Mouse (Mus musculus) hindbrain, embryonic 12.5 days (tissue): ENCODE results near the gene Apol8. TPM values are rescaled to one million over a fixed set of nuclear protein-coding genes. Genes with fewer than 3 reads are reported as not detected.
"Not testable (repeated sequence)": the region's sequence is repeated elsewhere in the genome, so short reads cannot be mapped to it uniquely, and the experiment has no call there.

ENCODE experiments used
- ATAC-seq: fragments of 200-750 bp; cut with Nextera tagmentation; 2 replicates; pipeline ENCODE4 v1.8.0; 2017; ENCODE audit warnings: moderate TSS enrichment; ENCODE audit not compliant: low FRiP score
- H3K27ac ChIP-seq: fragments of 300-500 bp; sonication (generic); 2 replicates; pipeline ENCODE4 v1.5.1; 2016; ENCODE audit warnings: mild to moderate bottlenecking
- H3K27me3 ChIP-seq: fragments of 300-500 bp; sonication (generic); 2 replicates; pipeline ENCODE4 v1.6.1; 2016; ENCODE audit warnings: mild to moderate bottlenecking
- H3K36me3 ChIP-seq: fragments of 300-500 bp; sonication (generic); 2 replicates; pipeline ENCODE4 v1.6.1; 2016; ENCODE audit warnings: mild to moderate bottlenecking
- H3K4me1 ChIP-seq: fragments of 300-500 bp; sonication (generic); 2 replicates; pipeline ENCODE4 v1.6.1; 2016
- H3K4me2 ChIP-seq: fragments of 300-500 bp; sonication (generic); replicated peaks from 2 replicates; pipeline ENCODE4 v1.6.1; 2016; ENCODE audit warnings: mild to moderate bottlenecking
- H3K4me3 ChIP-seq: fragments of 300-500 bp; sonication (generic); 2 replicates; pipeline ENCODE4 v1.5.1; 2016; ENCODE audit warnings: mild to moderate bottlenecking
- H3K9ac ChIP-seq: fragments of 300-500 bp; sonication (generic); 2 replicates; pipeline ENCODE4 v1.6.1; 2016; ENCODE audit warnings: mild to moderate bottlenecking, moderate library complexity
- H3K9me3 ChIP-seq: fragments of 300-500 bp; sonication (generic); replicated peaks from 2 replicates; pipeline ENCODE4 v1.6.1; 2016; ENCODE audit warnings: mild to moderate bottlenecking
- WGBS: fragments of 180-500 bp; shearing (Covaris S2); methylation state at CpG from one replicate; pipeline ENCODE4 v1.1.7; 2016; 5-methylcytosine and 5-hydroxymethylcytosine counted together
- polyA plus RNA-seq: library from polyadenylated mRNA; unstranded; fragments of >200 nt; fragmentation: Nextera tagmentation; extraction: Ambion mirVana; gene quantifications from 2 replicates; pipeline ENCODE4 v1.2.1, GENCODE M21; 2016

Gene Apol8
- polyA plus RNA-seq, 1 experiment from 2014 or later = 0.22 TPM

- no peaks in the 10 kb centered on the region for H3K27me3 ChIP-seq
- H3K9ac ChIP-seq = no peak overlapping the region
- ATAC-seq = no peak
- H3K9me3 ChIP-seq = no peaks in the 10 kb centered on the region
- WGBS = 81% methylated on average over 9 of the region's 9 CpGs
- H3K36me3 ChIP-seq = no peaks in the 10 kb centered on the region
- H3K4me3 ChIP-seq = no peak overlapping the region
- no peak overlapping the region for H3K27ac ChIP-seq
- H3K4me1 ChIP-seq = no peaks in the 10 kb centered on the region
- no peak overlapping the region for H3K4me2 ChIP-seq
Observed at GRCm38 (mm10) chr15:77740511-77741297, 16.1 kb downstream of the Apol8 start.

DNA sequence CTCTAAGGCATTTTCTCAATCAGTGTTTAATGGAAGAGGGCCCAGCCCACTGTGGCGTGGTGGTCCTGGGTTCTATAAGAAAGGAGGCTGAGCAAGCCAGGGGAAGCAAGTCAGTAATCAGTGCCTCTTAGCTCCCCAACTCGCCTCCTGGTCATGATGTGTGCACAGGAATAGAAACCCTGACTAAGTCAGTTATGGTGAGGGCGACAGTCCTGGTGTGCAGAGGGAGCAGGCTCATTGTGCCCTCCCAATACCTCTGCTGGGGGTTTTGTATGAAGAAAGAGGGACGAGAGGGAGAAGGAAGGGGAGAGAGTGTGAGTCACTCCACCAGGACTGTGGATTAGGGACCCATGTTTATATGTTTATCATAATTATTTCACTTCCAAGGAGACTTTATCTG lies 22.9 kb downstream of the Apol8 start:
- not testable (repeated sequence) for H3K27me3 ChIP-seq, H3K4me2 ChIP-seq, H3K9me3 ChIP-seq, H3K9ac ChIP-seq, H3K4me1 ChIP-seq, H3K36me3 ChIP-seq, H3K27ac ChIP-seq, ATAC-seq, H3K4me3 ChIP-seq
- 65% methylated on average over 4 of the region's 4 CpGs for WGBS

DNA sequence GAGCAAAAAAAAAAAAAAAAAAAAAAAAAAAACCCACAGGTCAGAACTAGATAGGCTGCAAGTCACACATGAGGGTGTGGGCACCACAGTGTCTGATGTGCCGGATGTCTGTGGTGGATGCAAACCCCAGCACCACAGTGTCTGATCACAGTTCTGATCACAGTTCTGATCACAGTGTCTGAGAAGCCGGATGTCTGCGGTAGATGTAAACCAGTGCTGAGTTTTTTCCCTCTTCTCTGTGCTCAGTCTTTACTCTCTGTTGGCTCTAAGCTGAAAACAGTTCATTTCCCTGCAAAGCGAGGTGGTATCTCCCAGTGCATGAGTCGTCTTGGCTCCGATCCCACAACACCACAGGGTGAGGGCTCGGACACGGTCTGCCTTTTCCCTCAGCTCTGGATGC lies 23.4 kb downstream of the Apol8 start:
- not testable (repeated sequence) for H3K4me3 ChIP-seq, H3K36me3 ChIP-seq, H3K9me3 ChIP-seq, ATAC-seq, H3K27ac ChIP-seq, H3K27me3 ChIP-seq, H3K4me1 ChIP-seq, H3K4me2 ChIP-seq, H3K9ac ChIP-seq
- 89% methylated on average over 8 of the region's 8 CpGs for WGBS

DNA sequence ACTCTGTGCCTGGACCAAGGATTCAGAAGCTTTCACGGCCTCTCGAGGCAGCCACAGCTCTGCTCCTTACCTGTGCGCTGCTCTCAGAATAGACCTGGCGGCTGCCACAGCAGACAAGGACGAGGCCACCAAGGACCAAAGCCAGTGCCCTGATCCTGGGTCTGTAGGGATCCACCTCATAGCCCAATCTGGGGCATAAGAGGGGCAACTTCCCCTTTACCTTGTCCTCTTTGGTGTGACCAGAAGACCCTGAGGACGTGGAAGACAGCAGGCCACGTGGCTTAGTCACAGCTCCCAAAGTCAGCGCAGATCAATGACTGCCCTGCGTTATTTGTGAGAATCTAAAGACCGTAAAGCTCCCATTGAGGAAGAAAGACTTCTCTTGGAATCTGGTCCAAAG lies 24.0 kb downstream of the Apol8 start:
- not testable (repeated sequence) for H3K4me1 ChIP-seq, H3K9me3 ChIP-seq, H3K27me3 ChIP-seq, H3K27ac ChIP-seq, H3K4me3 ChIP-seq, H3K36me3 ChIP-seq, ATAC-seq, H3K4me2 ChIP-seq, H3K9ac ChIP-seq
- WGBS = 73% methylated on average over 10 of the region's 10 CpGs

DNA sequence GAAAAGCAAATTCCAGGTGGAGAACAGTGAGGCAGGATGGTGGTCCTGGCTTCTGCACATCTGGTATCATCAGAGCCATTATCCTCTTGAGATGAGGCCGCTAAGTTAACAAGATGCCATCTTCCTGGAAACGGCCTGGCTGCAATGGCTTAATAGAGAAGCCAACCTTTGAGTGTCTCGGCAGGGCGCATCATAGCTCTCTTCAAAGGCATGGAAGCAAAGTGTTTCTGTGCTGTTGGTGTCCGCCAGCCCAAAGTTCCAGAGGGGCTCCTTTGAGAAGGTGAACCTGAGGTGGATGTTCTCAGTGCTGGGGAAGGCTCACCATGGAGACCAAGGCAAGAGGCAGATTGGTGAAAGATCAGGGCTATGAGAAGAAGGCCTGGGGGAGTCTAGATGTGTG lies 25.2 kb downstream of the Apol8 start:
- Histone ChIP-seq H3K27ac (no peak overlapping the region), H3K9ac (no peak overlapping the region), H3K9me3 (no peaks in the 10 kb centered on the region), H3K36me3 (no peaks in the 10 kb centered on the region), H3K4me2 (no peak overlapping the region), H3K4me1 (no peaks in the 10 kb centered on the region), H3K4me3 (no peak overlapping the region), H3K27me3 (no peaks in the 10 kb centered on the region)
- WGBS = 90% methylated on average over 5 of the region's 5 CpGs
- no peak for ATAC-seq

GRCm38 (mm10) chr15:77728739-77729138 lies 28.1 kb downstream of the Apol8 start, which contains the start of gene Apol9b:
Apol9b (plus strand) TSS chr15:77729039.
- ATAC-seq, H3K27ac ChIP-seq, H3K4me2 ChIP-seq, H3K36me3 ChIP-seq, H3K9me3 ChIP-seq, H3K4me3 ChIP-seq, H3K4me1 ChIP-seq, H3K9ac ChIP-seq, H3K27me3 ChIP-seq: not testable (repeated sequence)
- WGBS = 80% methylated on average over 1 of the region's 4 CpGs

GRCm38 (mm10) chr15:77727745-77728144 lies 29.1 kb downstream of the Apol8 start:
- not testable (repeated sequence) for H3K4me2 ChIP-seq, H3K9me3 ChIP-seq, H3K9ac ChIP-seq, H3K27ac ChIP-seq, H3K36me3 ChIP-seq, H3K4me1 ChIP-seq, H3K4me3 ChIP-seq, ATAC-seq, H3K27me3 ChIP-seq
- 87% methylated on average over 3 of the region's 3 CpGs for whole genome bisulfite sequencing

DNA sequence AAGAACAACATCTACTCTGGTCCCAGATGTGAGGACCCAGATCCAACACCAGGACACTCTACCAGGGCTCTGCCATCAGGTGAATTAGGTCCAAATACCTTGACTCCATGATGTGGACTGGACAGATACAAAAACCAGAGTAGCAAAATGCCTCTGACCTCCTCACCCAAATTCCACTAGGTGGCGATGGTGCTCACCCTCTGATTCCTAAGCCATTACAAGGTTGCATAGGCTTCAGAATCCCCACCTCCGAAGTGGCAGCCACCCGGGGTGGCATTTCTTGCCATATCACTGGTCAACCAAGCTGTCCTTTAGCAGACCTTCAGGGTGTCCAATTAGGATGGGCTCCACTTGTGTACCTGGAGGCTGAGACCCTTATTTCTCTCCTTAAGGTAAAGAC lies 29.7 kb downstream of the Apol8 start:
- not testable (repeated sequence) for H3K9me3 ChIP-seq, H3K4me1 ChIP-seq, H3K4me2 ChIP-seq, ATAC-seq, H3K36me3 ChIP-seq, H3K27ac ChIP-seq, H3K9ac ChIP-seq, H3K27me3 ChIP-seq, H3K4me3 ChIP-seq
- 17% methylated on average over 3 of the region's 3 CpGs for WGBS

- H3K4me2 ChIP-seq, H3K36me3 ChIP-seq, H3K9ac ChIP-seq, ATAC-seq, H3K27me3 ChIP-seq, H3K4me3 ChIP-seq, H3K9me3 ChIP-seq, H3K4me1 ChIP-seq, H3K27ac ChIP-seq: not testable (repeated sequence)
- WGBS = 82% methylated on average over 6 of the region's 6 CpGs
Observed at GRCm38 (mm10) chr15:77725393-77726020, 31.3 kb downstream of the Apol8 start.

- not testable (repeated sequence) for ATAC-seq
Observed at GRCm38 (mm10) chr15:77724208-77724911, 32.4 kb downstream of the Apol8 start.

DNA sequence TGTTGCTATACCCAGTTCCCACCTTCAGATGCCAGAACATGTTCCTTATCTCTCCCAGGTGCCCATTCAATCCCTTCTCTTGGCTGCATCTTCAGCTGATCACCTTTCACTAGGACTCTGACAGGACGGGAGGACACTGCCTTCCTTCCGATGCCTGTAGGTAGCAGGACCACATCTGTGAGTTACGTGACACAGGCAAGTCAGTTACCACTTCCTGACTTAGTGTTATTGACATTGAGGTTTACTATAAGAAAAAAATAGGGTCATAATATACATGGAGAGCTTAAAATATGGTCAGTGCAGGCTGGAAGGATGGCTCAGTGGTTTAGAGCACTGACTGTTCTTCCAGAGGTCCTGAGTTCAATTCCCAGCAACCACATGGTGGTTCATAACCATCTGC lies 35.3 kb downstream of the Apol8 start:
- not testable (repeated sequence) for ATAC-seq, H3K27ac ChIP-seq, H3K36me3 ChIP-seq, H3K27me3 ChIP-seq, H3K4me3 ChIP-seq, H3K9ac ChIP-seq, H3K4me1 ChIP-seq, H3K9me3 ChIP-seq, H3K4me2 ChIP-seq
- WGBS = no CpG with 5 or more reads among the region's 3 CpGs

More at GRCm38 (mm10) chr15:77724208-77724911, 32.4 kb downstream of the Apol8 start:
- not testable (repeated sequence) for H3K36me3 ChIP-seq, H3K9me3 ChIP-seq, H3K4me1 ChIP-seq, H3K9ac ChIP-seq, H3K27me3 ChIP-seq, H3K27ac ChIP-seq, H3K4me2 ChIP-seq, H3K4me3 ChIP-seq
- 41% methylated on average over 2 of the region's 10 CpGs for WGBS

DNA sequence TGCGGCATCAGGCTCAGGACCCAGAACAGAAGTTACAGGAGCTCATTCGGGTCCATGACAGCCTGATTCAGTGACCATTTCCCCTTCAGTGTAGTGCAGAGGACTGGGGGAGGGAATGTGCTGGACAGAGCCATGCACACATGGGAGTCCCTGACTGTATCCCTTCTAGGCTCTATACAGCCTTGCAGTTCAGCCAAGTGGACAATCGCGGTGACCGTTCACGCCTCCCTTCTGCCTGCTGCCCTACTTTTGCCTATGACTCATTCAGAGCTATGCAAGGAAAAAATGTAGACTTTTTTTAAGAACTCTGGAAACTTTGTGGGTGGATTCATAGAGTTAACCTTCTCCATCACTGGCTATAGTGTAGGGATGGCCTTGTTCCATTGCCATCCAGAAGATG lies 38.6 kb downstream of the Apol8 start:
- H3K27ac ChIP-seq, H3K9me3 ChIP-seq, H3K4me2 ChIP-seq, H3K36me3 ChIP-seq, H3K4me3 ChIP-seq, H3K4me1 ChIP-seq, ATAC-seq, H3K27me3 ChIP-seq, H3K9ac ChIP-seq: not testable (repeated sequence)
- 92% methylated on average over 4 of the region's 6 CpGs for WGBS
